Mouse (Mus musculus) kidney, adult 2 months (tissue): Measurements from ENCODE around the gene Plxna2. TPM values are rescaled to one million over a fixed set of nuclear protein-coding genes. Genes with fewer than 3 reads are reported as not detected.

Source experiments
- DNase-seq: peaks from one replicate; pipeline ENCODE4 v3.0.0; 2021
- H3K27ac ChIP-seq: fragments of 200-500 bp; 2 replicates; pipeline ENCODE4 v1.5.1; 2012; ENCODE audit warnings: low read depth, low read length, control low read depth, inconsistent platforms; ENCODE audit not compliant: insufficient read depth
- H3K27me3 ChIP-seq: fragments of 200-500 bp; replicated peaks from 2 replicates; pipeline ENCODE4 v1.6.1; 2012; ENCODE audit warnings: mild to moderate bottlenecking, moderate library complexity, low read length, inconsistent platforms; ENCODE audit not compliant: control insufficient read depth, insufficient read depth
- H3K36me3 ChIP-seq: fragments of 200-500 bp; 2 replicates; pipeline ENCODE4 v1.6.1; 2012; ENCODE audit warnings: mild to moderate bottlenecking, moderate library complexity, low read length, inconsistent platforms; ENCODE audit not compliant: control insufficient read depth, insufficient read depth
- H3K4me1 ChIP-seq: fragments of 200-500 bp; 2 replicates; pipeline ENCODE4 v1.6.1; 2011; ENCODE audit warnings: low read length; ENCODE audit not compliant: control insufficient read depth, insufficient read depth
- H3K4me3 ChIP-seq: fragments of 200-500 bp; 2 replicates; pipeline ENCODE4 v1.5.1; 2011; ENCODE audit warnings: mild to moderate bottlenecking, low read depth, low read length, control low read depth; ENCODE audit not compliant: insufficient read depth
- CTCF ChIP-seq: fragments of 200-500 bp; conservative IDR thresholded peaks from 2 replicates; pipeline ENCODE4 v1.5.1; 2011; ENCODE audit warnings: low read depth, mild to moderate bottlenecking, control low read depth, low read length, moderate library complexity, mixed read lengths; ENCODE audit not compliant: insufficient read depth, insufficient read length
- POLR2A ChIP-seq: fragments of 200-500 bp; IDR thresholded peaks from one replicate; pipeline ENCODE4 v1.6.1; 2011; ENCODE audit warnings: low read depth, low read length, control low read depth
- WGBS: fragments of 180-500 bp; shearing (Covaris S2); methylation state at CpG from one replicate; pipeline ENCODE4 v1.1.7; 2018; 5-methylcytosine and 5-hydroxymethylcytosine counted together
- polyA plus RNA-seq: library from polyadenylated mRNA; depleted of rRNA; stranded (reverse); fragments of >200 nt; gene quantifications from 2 replicates; pipeline ENCODE4 v1.2.3, GENCODE M21; 2012

Gene Plxna2
- polyA plus RNA-seq, 1 experiment, result 5.1 TPM

GRCm38 (mm10) chr1:194663021-194663420 is 45.0 kb downstream of the Plxna2 start:
- DNase-seq, result no peak
- no peak overlapping the region for H3K4me3 ChIP-seq
- H3K27ac ChIP-seq, result no peak overlapping the region
- H3K36me3 ChIP-seq, result no peaks in the 10 kb centered on the region
- H3K4me1 ChIP-seq, result peaks cover 19% of the 10 kb centered on the region
- TF ChIP-seq POLR2A (no peak), CTCF (no peak)
- no peaks in the 10 kb centered on the region for H3K27me3 ChIP-seq

- Histone ChIP-seq H3K4me3 (no peak overlapping the region), H3K27ac (no peak overlapping the region), H3K36me3 (no peaks in the 10 kb centered on the region), H3K27me3 (no peaks in the 10 kb centered on the region), H3K4me1 (0 out of 2 replicates have a peak, but pooled peaks cover under 1% of the 10 kb centered on the region)
- TF ChIP-seq POLR2A, result no peak
- no peak for TF ChIP-seq CTCF
- 76% methylated on average over 3 of the region's 3 CpGs for WGBS
- no peak for DNase-seq
Observed at GRCm38 (mm10) chr1:194665715-194666114, 47.7 kb downstream of the Plxna2 start.

- no peaks in the 10 kb centered on the region for H3K27me3 ChIP-seq
- WGBS, result 83% methylated on average over 4 of the region's 4 CpGs
- peak; percentile 75 for DNase-seq
- peak overlapping the region; percentile 39 for H3K27ac ChIP-seq
- peaks cover 22% of the 10 kb centered on the region for H3K4me1 ChIP-seq
- TF ChIP-seq POLR2A (no peak), CTCF (no peak)
- H3K4me3 ChIP-seq, result no peak overlapping the region
- no peaks in the 10 kb centered on the region for H3K36me3 ChIP-seq
Observed at GRCm38 (mm10) chr1:194671783-194672524, 53.9 kb downstream of the Plxna2 start.

GRCm38 (mm10) chr1:194672525-194672894 is 54.5 kb downstream of the Plxna2 start:
- H3K36me3 ChIP-seq, result no peaks in the 10 kb centered on the region
- H3K27ac ChIP-seq, result peak overlapping the region; percentile 1
- no peak for TF ChIP-seq CTCF
- no peak for TF ChIP-seq POLR2A
- no peaks in the 10 kb centered on the region for H3K27me3 ChIP-seq
- no peak for DNase-seq
- 51% methylated on average over 1 of the region's 1 CpGs for WGBS
- H3K4me1 ChIP-seq, result peaks cover 25% of the 10 kb centered on the region
- no peak overlapping the region for H3K4me3 ChIP-seq

GRCm38 (mm10) chr1:194673229-194673628 is 55.2 kb downstream of the Plxna2 start:
- Histone ChIP-seq H3K36me3 (no peaks in the 10 kb centered on the region), H3K4me3 (no peak overlapping the region), H3K27me3 (no peaks in the 10 kb centered on the region), H3K4me1 (peaks cover 30% of the 10 kb centered on the region), H3K27ac (no peak overlapping the region)
- DNase-seq, result no peak
- TF ChIP-seq CTCF, result no peak
- no peak for TF ChIP-seq POLR2A

GRCm38 (mm10) chr1:194675106-194675890 is 57.3 kb downstream of the Plxna2 start:
- Histone ChIP-seq H3K36me3 (no peaks in the 10 kb centered on the region), H3K27ac (peak overlapping the region; percentile 2), H3K27me3 (no peaks in the 10 kb centered on the region), H3K4me1 (peaks cover 34% of the 10 kb centered on the region), H3K4me3 (no peak overlapping the region)
- DNase-seq, result peak; percentile 87
- TF ChIP-seq CTCF (no peak), POLR2A (no peak)
- 81% methylated on average over 3 of the region's 3 CpGs for WGBS

GRCm38 (mm10) chr1:194675891-194676200 is 57.8 kb downstream of the Plxna2 start:
- Histone ChIP-seq H3K27ac (peak overlapping the region; percentile 2; the same call in 1 of the 2 replicates), H3K36me3 (no peaks in the 10 kb centered on the region), H3K27me3 (no peaks in the 10 kb centered on the region), H3K4me1 (peaks cover 34% of the 10 kb centered on the region), H3K4me3 (no peak overlapping the region)
- WGBS, result 42% methylated on average over 2 of the region's 2 CpGs
- no peak for TF ChIP-seq CTCF
- no peak for TF ChIP-seq POLR2A
- DNase-seq, result no peak
